In the genomic region with DNA sequence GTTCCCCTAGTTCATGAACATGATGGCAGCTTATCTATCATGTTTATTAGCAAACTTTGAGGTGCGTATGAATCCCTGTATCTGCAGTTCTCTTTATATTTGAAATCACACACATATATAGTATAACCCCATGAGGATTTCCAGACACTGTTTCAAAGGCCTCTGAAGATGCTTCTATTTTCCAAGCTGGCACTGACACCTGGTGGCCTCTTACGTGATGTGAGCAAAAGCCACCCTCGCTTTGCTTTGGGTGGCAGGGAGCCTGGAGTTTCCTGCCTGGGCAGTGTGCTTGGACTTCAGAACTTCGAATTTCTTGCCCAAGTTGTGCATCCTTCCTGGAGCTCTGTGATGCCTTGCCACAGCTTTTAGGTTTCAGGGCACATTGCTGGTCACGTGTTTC, we compare ENCODE assay signal across 8 mouse cellular contexts.
DNase-seq lines count a peak whose midpoint lies in the region; ATAC-seq and TF ChIP-seq lines count a peak whose summit lies in the region.

No protein-coding gene starts in this region.

- peak; percentile 54 for DNase-seq in gastrocnemius, adult 18-20 months (ENCODE audit: low spot score)
- no peak for DNase-seq in gastrocnemius, postnatal 14 days
- DNase-seq in lung, postnatal 10 days, result peak; percentile 19
- DNase-seq in lung, postnatal 14 days, result no peak
- peak; percentile 45 for DNase-seq in embryo, embryonic 10 days (ENCODE audit: low spot score)
- DNase-seq in liver, embryonic 14.5 days (ENCODE audit: low read depth in 3 of 3, low spot score in 3 of 3), result no peak
- no peak for DNase-seq in spleen, postnatal 10 days (ENCODE audit: low spot score in 2 of 2)

- 52% methylated on average over 5 of the region's 5 CpGs for WGBS in liver, embryonic 14.5 days (ENCODE audit: insufficient replicate concordance)
- 77% methylated on average over 5 of the region's 5 CpGs for WGBS in forebrain, embryonic 13.5 days

- H3K4me2 ChIP-seq in liver, embryonic 14.5 days (ENCODE audit: low read depth), result no peak overlapping the region
- no peak overlapping the region for H3K4me2 ChIP-seq in forebrain, embryonic 13.5 days

- intact Hi-C loops in gastrocnemius, postnatal 14 days (cut with DNase I; ENCODE audit: low total_unique reads), result loop anchor here (5.0 kb wide), 1 partner anchor 134 kb away; no protein-coding TSS in a partner anchor

- no peaks in the 10 kb centered on the region for H3K36me3 ChIP-seq in liver, embryonic 14.5 days (replicated peaks; ENCODE audit: control insufficient read depth, insufficient read depth, low read depth)
- H3K36me3 ChIP-seq in forebrain, embryonic 13.5 days (ENCODE audit: poor library complexity, severe bottlenecking), result no peaks in the 10 kb centered on the region

- no peak overlapping the region for H3K9ac ChIP-seq in liver, embryonic 14.5 days (replicated peaks)
- H3K9ac ChIP-seq in forebrain, embryonic 13.5 days, result no peak overlapping the region

- no peak for ATAC-seq in liver, embryonic 14.5 days (ENCODE audit: insufficient read depth)
- ATAC-seq in forebrain, embryonic 13.5 days, result no peak

- H3K27me3 ChIP-seq in liver, embryonic 14.5 days (ENCODE audit: control insufficient read depth, insufficient read depth, low read length), result no peaks in the 10 kb centered on the region
- no peaks in the 10 kb centered on the region for H3K27me3 ChIP-seq in forebrain, embryonic 13.5 days

- no peak overlapping the region for H3K4me3 ChIP-seq in liver, embryonic 14.5 days (ENCODE audit: insufficient read depth in 1 of 2, low read depth in 2 of 2, low read length in 2 of 2)
- no peak overlapping the region for H3K4me3 ChIP-seq in forebrain, embryonic 13.5 days

- no peak overlapping the region for H3K27ac ChIP-seq in liver, embryonic 14.5 days
- no peak overlapping the region for H3K27ac ChIP-seq in forebrain, embryonic 13.5 days

- no peaks in the 10 kb centered on the region for H3K9me3 ChIP-seq in liver, embryonic 14.5 days (ENCODE audit: control insufficient read depth, low read length)
- H3K9me3 ChIP-seq in forebrain, embryonic 13.5 days (replicated peaks), result no peaks in the 10 kb centered on the region

- TF ChIP-seq EP300 in liver, embryonic 14.5 days (IDR thresholded peaks at IDR 0.05; ENCODE audit: low read depth), result no peak

- peak; percentile 49 for TF ChIP-seq CTCF in liver, embryonic 14.5 days (IDR thresholded peaks at IDR 0.05; ENCODE audit: low read depth)

- peaks cover 0 to 3% of the 10 kb centered on the region in 2 experiments; a peak in 1 of 4 replicates for H3K4me1 ChIP-seq in liver, embryonic 14.5 days (replicated peaks; ENCODE audit: control insufficient read depth in 2 of 2, insufficient read depth in 2 of 2, low read length in 1 of 2)
- no peaks in the 10 kb centered on the region for H3K4me1 ChIP-seq in forebrain, embryonic 13.5 days

Comparison
In these comparisons a context has a peak if more than half of its experiments do, and no peak if none do; other contexts are left out.
1. DNase-seq: peak in gastrocnemius, adult 18-20 months (single experiment), lung, postnatal 10 days (single experiment) and embryo, embryonic 10 days (single experiment); none in gastrocnemius, postnatal 14 days (single experiment), lung, postnatal 14 days (single experiment), liver, embryonic 14.5 days (0 of 3) and spleen, postnatal 10 days (0 of 2).